Mouse (Mus musculus): Measurements from ENCODE around the gene Rcan1.
"Not testable (repeated sequence)": the region's sequence is repeated elsewhere in the genome, so short reads cannot be mapped to it uniquely, and the experiment has no call there.

Gene Rcan1

DNA sequence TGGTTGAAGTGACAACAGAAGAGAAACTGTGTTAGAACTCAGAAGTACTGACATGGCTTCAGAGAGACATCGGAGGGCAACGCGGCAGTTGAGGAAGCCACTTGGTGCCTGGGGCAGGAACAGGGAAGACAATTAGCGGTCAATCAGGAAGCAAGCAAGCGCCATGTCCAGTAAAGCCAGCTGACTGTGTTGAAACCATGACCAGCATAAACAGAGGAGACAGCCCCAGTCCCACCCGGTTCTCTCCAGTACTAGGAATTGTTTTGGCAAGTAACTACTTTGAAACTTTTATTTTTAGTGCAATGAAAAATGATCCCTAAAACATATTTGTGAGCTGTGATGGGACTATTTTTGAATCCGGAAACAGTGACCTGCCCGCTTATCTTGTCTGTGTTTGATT is 39.9 kb downstream of the Rcan1 start:
- DNase-seq: peak; percentile 35

GRCm38 (mm10) chr16:92428197-92428950 is 42.3 kb downstream of the Rcan1 start:
- DNase-seq: peak; percentile 72

DNA sequence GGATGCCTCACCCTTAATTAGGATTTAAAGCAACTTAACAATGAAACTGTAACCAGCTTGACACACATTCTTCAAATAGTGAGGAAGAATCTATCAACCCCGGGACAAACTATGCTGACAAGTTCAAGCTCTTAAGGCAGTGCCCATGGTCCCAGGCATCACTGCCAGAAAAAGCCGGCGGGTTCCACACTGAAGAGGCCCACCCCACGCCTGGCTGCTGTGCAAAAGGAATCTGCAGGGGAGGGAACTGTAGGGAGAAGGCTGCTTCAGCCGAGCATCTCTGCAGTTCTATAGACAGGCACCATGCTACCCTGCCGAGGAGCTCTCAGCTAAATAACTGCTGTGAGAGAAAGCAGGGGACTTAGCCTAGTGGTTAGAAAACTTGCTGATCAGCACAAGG is 44.0 kb downstream of the Rcan1 start:
- no peak for DNase-seq

GRCm38 (mm10) chr16:92425875-92426274 is 44.8 kb downstream of the Rcan1 start:
- no peak for DNase-seq

GRCm38 (mm10) chr16:92423363-92423762 is 47.3 kb downstream of the Rcan1 start:
- no peak for DNase-seq

GRCm38 (mm10) chr16:92422435-92423362 is 48.0 kb downstream of the Rcan1 start:
- DNase-seq: no peak

DNA sequence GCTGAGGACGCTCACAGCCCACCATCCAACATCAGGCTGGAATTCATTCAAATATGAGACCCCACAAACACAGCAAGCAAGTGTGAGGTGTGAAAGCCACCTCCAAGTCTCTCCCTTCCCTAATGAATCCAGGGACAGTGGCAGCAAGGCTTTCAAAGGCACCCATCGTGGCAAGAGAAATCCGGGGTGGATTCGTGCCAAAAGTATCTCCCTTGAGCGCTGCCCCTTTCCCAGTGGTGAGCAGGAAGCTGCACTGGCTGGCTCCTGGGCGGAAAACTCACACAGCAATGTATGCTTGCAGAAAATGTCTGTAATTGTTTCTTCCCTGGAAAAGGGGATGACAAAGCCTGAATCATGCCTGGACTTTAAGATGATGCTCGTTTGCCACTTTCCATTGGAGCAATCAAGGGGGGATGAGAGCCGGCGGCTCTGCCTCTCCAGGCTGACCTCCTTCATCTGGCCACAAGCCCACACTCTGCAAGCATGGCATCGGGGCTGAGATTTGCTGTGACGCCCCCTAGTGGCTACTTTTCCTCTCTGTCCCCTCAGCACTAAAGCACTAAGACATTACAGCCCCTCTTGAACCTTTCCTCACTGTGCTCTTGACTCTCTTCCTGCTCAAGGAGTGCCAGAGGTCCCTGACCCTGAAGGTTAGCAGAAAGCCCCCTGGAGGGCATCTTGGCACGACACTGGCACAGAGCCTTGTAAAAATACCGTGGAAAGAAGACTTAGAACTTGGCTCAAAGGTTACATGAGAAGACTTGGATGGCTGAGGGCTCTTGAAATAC is 49.3 kb downstream of the Rcan1 start:
- DNase-seq: no peak

DNA sequence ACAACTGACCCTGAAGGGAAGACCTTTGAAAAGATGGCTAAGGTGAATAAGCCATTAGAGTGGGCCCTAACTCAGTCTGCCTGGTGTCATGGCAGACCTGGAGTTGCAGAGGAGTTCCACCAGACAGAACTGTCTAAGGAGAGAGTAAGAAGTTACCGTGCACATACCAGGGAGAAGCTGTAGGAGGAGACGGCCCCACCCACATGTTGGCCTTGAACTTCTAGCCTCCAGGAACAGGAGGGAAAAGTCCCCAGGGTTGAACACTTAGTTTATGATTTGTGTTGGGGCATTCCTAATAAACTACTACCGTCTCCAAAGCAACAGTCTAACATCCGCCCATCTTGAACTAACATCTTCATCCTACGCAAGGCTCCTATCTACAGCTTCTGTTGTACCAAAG is 50.0 kb downstream of the Rcan1 start:
- DNase-seq: no peak

DNA sequence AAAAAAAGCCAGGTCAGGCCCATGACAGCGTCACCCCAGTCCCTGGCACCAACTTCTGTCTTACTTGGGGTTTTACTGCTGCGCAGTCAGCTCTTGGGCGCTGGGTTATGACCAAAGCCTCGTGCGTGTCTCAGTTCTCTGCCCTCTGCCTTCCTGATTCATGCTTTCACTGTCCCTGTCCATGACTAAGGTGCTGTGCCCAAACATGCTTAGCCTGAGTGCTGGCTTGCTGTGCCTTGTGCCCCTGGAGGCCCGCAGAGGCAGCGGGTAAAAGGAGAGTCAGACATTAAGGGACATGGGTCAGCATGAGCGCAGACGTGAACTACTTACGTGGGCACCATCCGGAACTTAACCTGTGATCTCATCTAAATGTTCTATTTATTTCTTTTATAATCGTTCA is 51.6 kb downstream of the Rcan1 start:
- no peak for DNase-seq

DNA sequence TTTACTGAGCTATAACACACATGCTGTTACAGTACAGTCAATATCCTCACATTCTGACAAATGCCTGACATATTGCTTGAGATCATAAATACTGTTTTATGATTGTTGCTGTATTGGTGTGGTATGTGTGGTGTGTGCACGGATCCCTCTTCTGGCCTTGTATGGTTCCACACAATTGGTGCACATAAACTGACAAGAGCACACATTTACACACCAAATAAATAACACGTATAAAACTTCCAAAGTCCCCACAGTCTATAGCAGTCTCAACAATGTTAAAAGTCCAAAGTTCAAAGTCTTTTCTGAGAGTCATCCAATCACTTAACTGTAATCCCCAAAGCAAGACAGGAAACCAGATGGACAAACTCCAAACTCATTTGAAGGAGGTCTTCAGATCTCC is 53.4 kb downstream of the Rcan1 start:
- DNase-seq: no peak

DNA sequence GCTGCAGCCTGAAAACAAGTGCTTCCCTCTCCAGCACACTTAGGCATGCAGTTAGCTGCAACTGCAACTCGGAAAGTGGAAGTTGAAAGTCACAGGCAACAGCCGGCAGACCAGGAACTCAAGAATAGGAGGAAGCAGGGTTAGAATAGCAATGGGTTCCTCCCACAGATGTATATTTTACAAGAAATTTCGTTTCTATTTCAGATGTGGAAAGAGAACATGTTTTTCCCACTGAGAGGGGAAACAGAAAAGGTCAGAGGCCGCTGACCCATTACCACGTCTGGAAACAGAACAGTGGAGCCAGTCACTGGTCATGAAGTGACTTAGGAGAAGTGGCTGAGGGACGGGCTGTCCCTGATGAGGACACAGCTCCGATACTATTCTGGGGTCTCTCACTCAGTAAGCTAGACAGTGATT is 55.0 kb downstream of the Rcan1 start:
- DNase-seq: no peak

- DNase-seq: not testable (repeated sequence)
Observed at GRCm38 (mm10) chr16:92415038-92415437, 55.6 kb downstream of the Rcan1 start.

DNA sequence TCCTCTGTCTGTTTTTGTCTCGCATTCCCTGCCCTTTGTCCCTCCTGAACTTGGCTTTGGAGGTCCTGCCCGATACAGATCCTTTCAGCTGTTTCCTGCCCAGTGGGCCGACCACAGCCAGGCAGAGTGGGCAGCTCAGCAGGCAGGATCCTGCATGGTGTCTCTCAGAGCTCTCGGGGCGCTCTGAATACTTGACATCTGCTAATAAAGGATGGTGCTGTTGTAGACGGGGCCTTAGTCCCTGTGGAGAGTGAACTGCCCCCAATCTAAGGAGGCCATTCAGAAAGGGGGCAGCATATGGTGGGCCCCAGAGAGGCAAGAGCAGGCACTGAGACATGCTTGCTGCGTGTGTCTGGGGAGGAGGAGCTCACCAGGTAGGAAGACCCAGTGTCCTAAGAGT is 57.8 kb downstream of the Rcan1 start:
- no peak for DNase-seq

DNA sequence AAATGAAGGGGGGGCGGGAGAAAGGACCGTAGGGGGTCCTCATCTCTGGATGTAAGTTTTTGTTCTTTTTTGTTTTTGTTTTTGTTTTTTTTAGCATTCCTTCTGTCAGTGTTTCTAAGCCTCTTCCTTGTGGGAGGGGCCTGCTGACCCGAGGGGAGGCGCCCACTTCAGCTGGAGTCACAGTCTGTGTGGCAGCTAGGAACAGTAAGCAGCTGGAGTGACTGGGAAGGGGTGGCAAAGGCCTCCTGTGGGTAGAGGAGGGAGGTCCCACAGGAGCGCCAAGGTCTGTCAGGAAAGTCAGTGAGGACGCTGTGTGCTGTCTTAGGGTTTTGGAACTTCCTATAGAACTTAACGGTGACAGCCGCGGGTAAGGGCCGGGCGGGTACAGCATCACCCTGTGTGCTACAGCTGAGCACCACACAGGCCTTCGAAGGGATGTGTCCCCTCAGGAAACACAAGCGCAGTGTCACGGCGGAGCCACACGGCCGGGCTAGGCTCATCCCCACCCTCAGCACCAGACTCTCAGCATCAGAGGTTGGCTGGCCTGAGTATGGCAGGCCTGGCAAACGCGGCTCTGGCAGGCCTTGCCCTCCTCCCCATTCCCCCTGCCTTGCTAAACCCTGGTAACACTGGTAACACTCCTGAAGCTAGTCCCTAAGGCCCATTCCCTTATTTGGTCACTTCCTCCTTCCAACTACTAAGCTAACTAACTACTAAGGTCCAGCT is 58.5 kb downstream of the Rcan1 start:
- no peak for DNase-seq

- DNase-seq: no peak
Observed at GRCm38 (mm10) chr16:92410344-92410743, 60.3 kb downstream of the Rcan1 start.

GRCm38 (mm10) chr16:92407883-92408282 is 62.8 kb downstream of the Rcan1 start:
- DNase-seq: no peak

DNA sequence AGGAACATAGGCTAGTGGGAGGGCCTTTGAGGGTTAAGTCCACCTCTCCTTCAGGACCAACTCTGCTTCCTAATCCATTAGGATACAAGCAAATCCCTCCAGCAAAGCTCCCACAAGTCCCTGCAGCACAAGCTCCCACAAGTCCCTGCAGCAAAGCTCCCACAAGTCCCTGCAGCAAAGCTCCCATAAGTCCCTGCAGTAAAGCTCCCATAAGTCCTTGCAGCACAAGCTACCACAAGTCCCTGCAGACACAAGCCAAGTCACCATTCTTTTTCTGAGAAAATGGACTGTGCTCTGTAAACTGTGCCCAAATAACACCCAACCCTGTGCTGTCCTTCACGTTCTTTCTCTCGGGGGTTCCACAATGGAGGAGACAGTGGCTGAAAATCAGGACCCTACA is 66.5 kb downstream of the Rcan1 start:
- DNase-seq: no peak

DNA sequence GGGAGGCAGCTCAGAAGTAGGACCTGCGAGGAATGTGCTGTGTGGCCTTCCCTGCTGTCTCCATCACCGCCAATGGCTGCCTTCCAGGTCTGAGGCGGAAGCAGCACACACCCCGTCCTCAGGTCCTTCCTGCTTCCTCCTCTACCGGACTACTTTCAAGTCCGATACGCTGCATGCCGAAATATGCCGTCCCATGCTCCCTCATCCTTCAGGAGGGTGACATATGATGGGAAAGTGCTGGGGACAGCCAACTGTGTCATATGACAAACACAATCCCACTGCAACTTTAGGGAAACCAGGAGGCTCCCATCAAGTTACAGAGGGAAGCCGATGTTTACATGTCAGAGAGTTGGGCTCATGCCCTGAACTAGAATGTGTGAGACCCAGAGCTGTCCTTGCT is 67.6 kb downstream of the Rcan1 start:
- DNase-seq: peak; percentile 52

DNA sequence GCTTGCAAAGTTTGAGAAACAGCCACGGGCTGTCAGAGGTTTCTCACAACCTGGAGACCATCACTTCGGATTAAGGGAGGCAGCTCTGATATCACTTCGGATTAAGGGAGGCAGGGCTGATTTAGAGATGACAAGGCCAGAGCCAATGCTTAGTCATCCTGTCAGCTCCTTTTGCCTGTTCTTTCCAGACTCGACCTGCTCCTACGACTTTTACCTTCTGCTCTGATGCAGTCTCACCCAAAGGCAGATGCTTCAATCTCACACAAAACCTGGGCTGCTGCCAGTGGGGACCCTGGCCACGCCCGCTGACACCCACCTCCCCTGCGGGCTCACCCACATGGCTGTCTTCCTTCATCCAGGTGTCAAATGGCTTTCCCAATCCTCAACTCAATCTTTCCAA is 68.5 kb downstream of the Rcan1 start:
- no peak for DNase-seq

- no peak for DNase-seq
Observed at GRCm38 (mm10) chr16:92401206-92401605, 69.5 kb downstream of the Rcan1 start.

DNA sequence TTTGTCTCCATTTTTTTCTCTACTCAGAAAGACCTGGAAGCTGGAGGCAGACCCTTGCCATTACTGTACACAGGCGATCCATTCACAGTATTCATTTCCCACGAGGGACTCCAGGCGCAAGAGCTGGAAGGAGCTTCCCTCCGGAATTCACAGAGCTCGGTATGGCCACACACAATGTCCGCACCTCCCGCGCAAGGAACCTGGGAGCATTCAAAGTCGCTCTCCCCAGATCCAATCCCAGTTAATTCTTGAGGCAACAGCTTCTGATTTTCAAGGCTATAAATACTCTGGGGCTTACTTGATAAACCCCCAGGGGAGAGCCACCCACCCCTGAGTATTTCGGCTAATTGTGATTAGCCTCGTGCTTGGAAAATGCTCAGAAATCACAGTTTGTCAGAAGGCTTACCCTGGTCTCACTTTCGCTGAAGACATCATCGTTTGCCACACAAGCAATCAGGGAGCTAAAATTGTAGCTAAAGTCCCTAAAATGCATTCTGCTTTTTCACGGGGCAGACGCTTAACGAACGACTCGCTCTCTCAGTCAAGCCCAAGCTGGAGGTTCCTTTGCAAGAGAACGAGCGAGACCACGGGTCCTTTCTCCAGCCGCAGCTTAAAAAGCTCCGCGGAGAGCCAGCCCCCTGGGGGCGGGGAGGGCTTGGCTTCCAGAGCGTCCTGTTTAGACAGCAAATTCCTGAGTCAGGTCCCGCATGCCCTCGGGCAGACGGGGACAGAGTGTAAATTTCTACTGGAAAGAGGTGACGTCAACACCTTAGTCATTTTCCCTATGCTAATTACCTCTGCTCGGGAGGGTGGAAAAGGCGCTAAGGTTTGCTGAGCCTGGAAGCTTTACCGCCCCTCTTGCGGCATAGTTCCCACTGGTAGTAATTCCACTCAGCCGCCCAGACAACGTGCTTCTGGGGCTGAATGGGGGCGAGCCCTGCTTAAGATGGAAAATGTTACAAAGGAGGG is 70.9 kb downstream of the Rcan1 start:
- peak; percentile 93 for DNase-seq
